Mouse (Mus musculus): ENCODE data around the gene Brcc3. TPM values are rescaled to one million over a fixed set of nuclear protein-coding genes. Genes with fewer than 3 reads are reported as not detected.
"Not testable (repeated sequence)": the region's sequence is repeated elsewhere in the genome, so short reads cannot be mapped to it uniquely, and the experiment has no call there.

Gene Brcc3
- total and polyA plus RNA-seq, 2 experiments from 2014 or later: 14.0 to 34.4 TPM

GRCm38 (mm10) chrX:75454597-75454996, 38.2 kb downstream of the Brcc3 start:
- Histone ChIP-seq H3K4me2 (ENCODE audit: low read depth, low read length, poor library complexity, severe bottlenecking) (no peak overlapping the region), H3K9me3 (ENCODE audit: low read length) (no peaks in the 10 kb centered on the region), H3K27ac (ENCODE audit: low read depth, low read length) (no peak overlapping the region), H3K9ac (replicated peaks; ENCODE audit: low read length, poor library complexity, severe bottlenecking) (no peak overlapping the region), H3K4me1 (ENCODE audit: insufficient read depth, low read length) (no peaks in the 10 kb centered on the region), H3K36me3 (ENCODE audit: insufficient read depth, low read length) (peaks cover 4% of the 10 kb centered on the region; the same call in 1 of the 2 replicates), H3K27me3 (ENCODE audit: insufficient read depth, low read length) (no peaks in the 10 kb centered on the region), H3K4me3 (ENCODE audit: low read depth, low read length) (no peak overlapping the region)
- no peak for TF ChIP-seq CTCF (IDR thresholded peaks at IDR 0.05)
- DNase-seq (ENCODE audit: low spot score) (no peak), ATAC-seq (ENCODE audit: low FRiP score) (no peak)
- 75% methylated on average over 1 of the region's 1 CpGs for WGBS

- H3K36me3 ChIP-seq (ENCODE audit: insufficient read depth, low read length); H3K27ac ChIP-seq (ENCODE audit: low read depth, low read length); H3K27me3 ChIP-seq (ENCODE audit: insufficient read depth, low read length); H3K4me1 ChIP-seq (ENCODE audit: insufficient read depth, low read length); H3K9me3 ChIP-seq (ENCODE audit: low read length): not testable (repeated sequence)
- Histone ChIP-seq H3K9ac (replicated peaks; ENCODE audit: low read length, poor library complexity, severe bottlenecking) (peak overlapping the region; percentile 39; the same call in 1 of the 2 replicates), H3K4me3 (ENCODE audit: low read depth, low read length) (peak overlapping the region; percentile 31), H3K4me2 (ENCODE audit: low read depth, low read length, poor library complexity, severe bottlenecking) (peak overlapping the region; percentile 34; the same call in 1 of the 2 replicates)
- 31% methylated on average over 37 of the region's 37 CpGs for WGBS
- peak; percentile 93 for ATAC-seq (ENCODE audit: low FRiP score)
- peak; percentile 68 for DNase-seq (ENCODE audit: low spot score)
Measured at GRCm38 (mm10) chrX:75475182-75475644, 58.8 kb downstream of the Brcc3 start.

GRCm38 (mm10) chrX:75489886-75490285, 73.5 kb downstream of the Brcc3 start:
- Histone ChIP-seq H3K4me2 (ENCODE audit: low read depth, low read length, poor library complexity, severe bottlenecking) (no peak overlapping the region), H3K4me1 (ENCODE audit: insufficient read depth, low read length) (no peaks in the 10 kb centered on the region), H3K4me3 (ENCODE audit: low read depth, low read length) (no peak overlapping the region), H3K27ac (ENCODE audit: low read depth, low read length) (no peak overlapping the region), H3K9ac (replicated peaks; ENCODE audit: low read length, poor library complexity, severe bottlenecking) (no peak overlapping the region), H3K27me3 (ENCODE audit: insufficient read depth, low read length) (no peaks in the 10 kb centered on the region), H3K36me3 (ENCODE audit: insufficient read depth, low read length) (no peaks in the 10 kb centered on the region), H3K9me3 (ENCODE audit: low read length) (no peaks in the 10 kb centered on the region)
- TF ChIP-seq CTCF (IDR thresholded peaks at IDR 0.05): no peak
- no peak for ATAC-seq (ENCODE audit: low FRiP score)
- 94% methylated on average over 1 of the region's 1 CpGs for WGBS
- no peak for DNase-seq (ENCODE audit: low spot score)

Other genes starting within 250 kb of the Brcc3 start
- gene Fundc2, start 34.2 kb upstream of the Brcc3 start, total RNA-seq (2014; rRNA removed): 24.4 and 38.7 TPM in 2 replicates
- gene Fundc2, start 34.2 kb upstream of the Brcc3 start, polyA plus RNA-seq (2015; fragmentation: Nextera tagmentation; extraction: Ambion mirVana): 29.4 and 29.9 TPM in 2 replicates
- 1.5 and 1.9 TPM in 2 replicates for gene F8, start 34.0 kb upstream of the Brcc3 start, total RNA-seq (2014; rRNA removed)
- 1.7 and 1.8 TPM in 2 replicates for gene F8, start 34.0 kb upstream of the Brcc3 start, polyA plus RNA-seq (2015; fragmentation: Nextera tagmentation; extraction: Ambion mirVana)
- gene Cmc4, start within 50 bp of the Brcc3 start, total RNA-seq (2014; rRNA removed): 10.4 and 12.0 TPM in 2 replicates
- gene Cmc4, start within 50 bp of the Brcc3 start, polyA plus RNA-seq (2015; fragmentation: Nextera tagmentation; extraction: Ambion mirVana): 24.9 TPM in 2 replicates
- 5.5 and 8.2 TPM in 2 replicates for gene Mtcp1, start within 50 bp of the Brcc3 start, total RNA-seq (2014; rRNA removed)
- 3.0 and 3.8 TPM in 2 replicates for gene Mtcp1, start within 50 bp of the Brcc3 start, polyA plus RNA-seq (2015; fragmentation: Nextera tagmentation; extraction: Ambion mirVana)
- 91.1 and 134 TPM in 2 replicates for gene Vbp1, start 97.7 kb downstream of the Brcc3 start, total RNA-seq (2014; rRNA removed)
- 291 and 309 TPM in 2 replicates for gene Vbp1, start 97.7 kb downstream of the Brcc3 start, polyA plus RNA-seq (2015; fragmentation: Nextera tagmentation; extraction: Ambion mirVana)
- gene Rab39b, start 161.6 kb downstream of the Brcc3 start, total RNA-seq (2014; rRNA removed): 30.0 and 35.5 TPM in 2 replicates
- 24.1 and 24.4 TPM in 2 replicates for gene Rab39b, start 161.6 kb downstream of the Brcc3 start, polyA plus RNA-seq (2015; fragmentation: Nextera tagmentation; extraction: Ambion mirVana)